Mouse (Mus musculus) adrenal gland, postnatal 10 days (tissue): ENCODE results near the gene Dync1li1. TPM values are rescaled to one million over a fixed set of nuclear protein-coding genes. Genes with fewer than 3 reads are reported as not detected.

Experiments used
- DNase-seq: peaks from one replicate; pipeline ENCODE4 v3.0.0; 2021; ENCODE audit warnings: mixed read lengths
- total RNA-seq, 2 experiments: library from RNA; stranded (reverse); gene quantifications; 2 replicates each; pipeline ENCODE4 v1.2.3; 2021

Gene Dync1li1
- total RNA-seq, 2 experiments from 2014 or later, result 38.3 to 41.0 TPM

- DNase-seq, result peak; percentile 22
Observed at GRCm38 (mm10) chr9:114729911-114730805, 41.6 kb downstream of the Dync1li1 start.

GRCm38 (mm10) chr9:114731011-114731755, 42.6 kb downstream of the Dync1li1 start, which contains the start of gene Cmtm6:
Cmtm6 (plus strand) TSS chr9:114731116.
- DNase-seq, result peak; percentile 99

GRCm38 (mm10) chr9:114731871-114732682, 43.5 kb downstream of the Dync1li1 start:
- no peak for DNase-seq

- DNase-seq, result no peak
Observed at GRCm38 (mm10) chr9:114733238-114733637, 44.6 kb downstream of the Dync1li1 start.

GRCm38 (mm10) chr9:114736442-114736841, 47.9 kb downstream of the Dync1li1 start:
- peak; percentile 57 for DNase-seq

- no peak for DNase-seq
Observed at GRCm38 (mm10) chr9:114740336-114740735, 51.7 kb downstream of the Dync1li1 start.

GRCm38 (mm10) chr9:114742731-114743130, 54.1 kb downstream of the Dync1li1 start:
- no peak for DNase-seq

GRCm38 (mm10) chr9:114745163-114745562, 56.6 kb downstream of the Dync1li1 start:
- no peak for DNase-seq

GRCm38 (mm10) chr9:114745654-114746053, 57.1 kb downstream of the Dync1li1 start:
- no peak for DNase-seq

GRCm38 (mm10) chr9:114747012-114747411, 58.4 kb downstream of the Dync1li1 start:
- no peak for DNase-seq

GRCm38 (mm10) chr9:114747466-114747865, 58.9 kb downstream of the Dync1li1 start:
- no peak for DNase-seq

GRCm38 (mm10) chr9:114751582-114751981, 63.0 kb downstream of the Dync1li1 start:
- no peak for DNase-seq

GRCm38 (mm10) chr9:114752311-114752710, 63.7 kb downstream of the Dync1li1 start:
- no peak for DNase-seq

GRCm38 (mm10) chr9:114752863-114753484, 64.4 kb downstream of the Dync1li1 start:
- DNase-seq, result peak; percentile 97

GRCm38 (mm10) chr9:114758272-114758671, 69.7 kb downstream of the Dync1li1 start:
- DNase-seq, result no peak

GRCm38 (mm10) chr9:114758801-114759200, 70.2 kb downstream of the Dync1li1 start:
- DNase-seq, result no peak

- no peak for DNase-seq
Observed at GRCm38 (mm10) chr9:114759886-114760285, 71.3 kb downstream of the Dync1li1 start.

- no peak for DNase-seq
Observed at GRCm38 (mm10) chr9:114760353-114760752, 71.8 kb downstream of the Dync1li1 start.

- no peak for DNase-seq
Observed at GRCm38 (mm10) chr9:114761848-114762247, 73.3 kb downstream of the Dync1li1 start.

GRCm38 (mm10) chr9:114763341-114763740, 74.8 kb downstream of the Dync1li1 start:
- DNase-seq, result peak; percentile 61

- DNase-seq, result peak; percentile 76
Observed at GRCm38 (mm10) chr9:114767030-114767429, 78.4 kb downstream of the Dync1li1 start.

GRCm38 (mm10) chr9:114767507-114767906, 78.9 kb downstream of the Dync1li1 start:
- DNase-seq, result no peak
